Mouse (Mus musculus) testis, postnatal 14 days (tissue): ENCODE measurements at regions not wholly inside any gene's neighbourhood (a gene's known extent, or its start where the extent isn't known, plus 50 kb on each side); places are given as distances from the start of the nearest gene placed in this dataset.
A peak's percentile ranks its signal among the peaks of the same experiment; 100 is the strongest.

ENCODE experiments used
- DNase-seq: peaks from one replicate; pipeline ENCODE4 v3.0.0; 2021; ENCODE audit warnings: low spot score

- DNase-seq = peak; percentile 53
These were observed 67.3 kb upstream of the Rreb1 start for GRCm38 (mm10) chr13:37710913-37711312.

GRCm38 (mm10) chr13:37712908-37713496 lies 65.2 kb upstream of the Rreb1 start:
- no peak for DNase-seq

GRCm38 (mm10) chr13:37715058-37715712 lies 63.0 kb upstream of the Rreb1 start:
- DNase-seq = no peak

GRCm38 (mm10) chr13:37715770-37716693 lies 62.2 kb upstream of the Rreb1 start:
- no peak for DNase-seq

- DNase-seq = no peak
These were observed 60.4 kb upstream of the Rreb1 start for GRCm38 (mm10) chr13:37717793-37718192.

- no peak for DNase-seq
These were observed 59.8 kb upstream of the Rreb1 start for GRCm38 (mm10) chr13:37718364-37718763.
